Mouse (Mus musculus) C2C12 (cell line): ENCODE data around the gene 4931406P16Rik.

Experiments used
- CEBPB ChIP-seq: IDR thresholded peaks from one replicate; pipeline ENCODE4 v1.6.1; 2011; ENCODE audit warnings: low read depth, mild to moderate bottlenecking, control low read depth, moderate library complexity
- CTCF ChIP-seq: IDR thresholded peaks from one replicate; pipeline ENCODE4 v1.5.1; 2011; ENCODE audit not compliant: control insufficient read depth, insufficient read depth, insufficient read length
- MAX ChIP-seq: IDR thresholded peaks from one replicate; pipeline ENCODE4 v1.6.1; 2011; ENCODE audit warnings: mild to moderate bottlenecking, control low read depth
- MYOD1 ChIP-seq: IDR thresholded peaks from one replicate; pipeline ENCODE4 v1.6.1; 2011; ENCODE audit warnings: low read depth; ENCODE audit not compliant: control insufficient read depth, insufficient read length

DNA sequence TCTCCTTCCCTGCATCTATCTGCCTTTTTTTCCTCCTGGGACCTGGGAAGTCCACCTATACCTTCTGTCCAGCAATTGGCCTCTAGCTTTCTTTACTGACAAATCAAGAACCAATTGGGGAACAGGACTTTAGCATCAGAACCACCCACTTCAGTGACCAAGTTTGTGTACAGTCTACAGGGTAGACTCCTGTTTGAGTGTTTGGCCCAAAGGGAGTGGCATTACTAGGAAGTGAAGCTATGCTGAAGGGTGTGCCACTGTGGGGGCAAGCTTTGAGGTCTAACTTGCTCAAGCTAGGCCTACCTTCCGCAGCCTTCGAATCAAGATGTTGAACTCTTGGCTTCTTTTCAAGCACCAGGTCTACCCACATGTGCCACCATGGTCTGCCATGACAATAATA lies 112.5 kb downstream of the 4931406P16Rik start:
- TF ChIP-seq MAX (no peak), CTCF (no peak), MYOD1 (no peak), CEBPB (no peak)
